Mouse (Mus musculus): Measurements from ENCODE around the gene Lmbrd2.

- TF ChIP-seq CTCF (IDR thresholded peaks at IDR 0.05; ENCODE audit: control insufficient read depth, insufficient read depth, insufficient replicate concordance, low read depth, low read length) (no peak), POLR2A (IDR thresholded peaks at IDR 0.05; ENCODE audit: control insufficient read depth, low read depth, low read length) (no peak)
Observed at GRCm38 (mm10) chr15:9183995-9184394, 43.6 kb downstream of the Lmbrd2 start.

Data from testis, adult 2 months (tissue).